Mouse (Mus musculus) MEL (cell line): ENCODE results near the gene Tjp3. TPM values are rescaled to one million over a fixed set of nuclear protein-coding genes. Genes with fewer than 3 reads are reported as not detected.

Source experiments
- DNase-seq: peaks from one replicate; pipeline ENCODE4 v3.0.0; 2011; ENCODE audit warnings: low read depth, low spot score
- H3K27ac ChIP-seq: 2 replicates; pipeline ENCODE4 v1.5.1; 2012; ENCODE audit warnings: low read depth, mild to moderate bottlenecking, control low read depth, low read length, moderate library complexity; ENCODE audit not compliant: control insufficient read depth
- H3K27me3 ChIP-seq, 2 experiments: fragments of 150-350 bp in 1 of 2; sonication (generic) in 1 of 2; 2 replicates each; pipeline ENCODE4 v1.6.1; 2012; ENCODE audit warnings: low read length in 2 of 2, mild to moderate bottlenecking in 2 of 2, improper control_type of control experiment in 1 of 2, moderate library complexity in 1 of 2; ENCODE audit not compliant: insufficient read depth in 2 of 2, control insufficient read depth in 1 of 2
- H3K36me3 ChIP-seq, 2 experiments: 2 replicates each; pipeline ENCODE4 v1.6.1; 2012 to 2014; ENCODE audit warnings: low read length in 2 of 2, improper control_type of control experiment in 1 of 2, inconsistent platforms in 1 of 2, mild to moderate bottlenecking in 1 of 2; ENCODE audit not compliant: insufficient read depth in 2 of 2, control insufficient read depth in 1 of 2
- H3K4me1 ChIP-seq, 2 experiments: fragments of 150-350 bp in 1 of 2; sonication (generic) in 1 of 2; 2 replicates each; pipeline ENCODE4 v1.6.1; 2012; ENCODE audit warnings: low read length in 2 of 2, improper control_type of control experiment in 1 of 2, mild to moderate bottlenecking in 1 of 2; ENCODE audit not compliant: insufficient read depth in 2 of 2, control insufficient read depth in 1 of 2
- H3K4me3 ChIP-seq, 2 experiments: fragments of 150-350 bp in 1 of 2; sonication (generic) in 1 of 2; 2 replicates each; pipeline ENCODE4 v1.5.1; 2012; ENCODE audit warnings: low read depth in 2 of 2, low read length in 2 of 2, mild to moderate bottlenecking in 2 of 2, moderate library complexity in 2 of 2, control low read depth in 1 of 2, improper control_type of control experiment in 1 of 2; ENCODE audit not compliant: control insufficient read depth in 1 of 2, insufficient read depth in 1 of 2
- H3K79me2 ChIP-seq: 2 replicates; pipeline ENCODE4 v1.6.1; 2012; ENCODE audit warnings: mild to moderate bottlenecking, low read length, moderate library complexity; ENCODE audit not compliant: control insufficient read depth, poor library complexity, insufficient read depth
- H3K9ac ChIP-seq: 2 replicates; pipeline ENCODE4 v1.6.1; 2012; ENCODE audit warnings: low read depth, mild to moderate bottlenecking, control low read depth, low read length, moderate library complexity; ENCODE audit not compliant: control insufficient read depth, poor library complexity, severe bottlenecking
- H3K9me3 ChIP-seq: fragments of 150-350 bp; sonication (generic); replicated peaks from 2 replicates; pipeline ENCODE4 v1.6.1; 2012; ENCODE audit warnings: mild to moderate bottlenecking, low read length, improper control_type of control experiment, moderate library complexity; ENCODE audit not compliant: insufficient read depth
- BHLHE40 ChIP-seq: IDR thresholded peaks from 2 replicates; pipeline ENCODE4 v1.6.1; 2012; ENCODE audit warnings: low read depth, mild to moderate bottlenecking, inconsistent platforms, low read length, improper control_type of control experiment, borderline replicate concordance
- CHD1 ChIP-seq: IDR thresholded peaks from 2 replicates; pipeline ENCODE4 v1.6.1; 2012; ENCODE audit warnings: low read depth, mild to moderate bottlenecking, inconsistent platforms, low read length, improper control_type of control experiment
- CHD2 ChIP-seq: IDR thresholded peaks from 2 replicates; pipeline ENCODE4 v1.6.1; 2011; ENCODE audit warnings: low read length, improper control_type of control experiment
- CTCF ChIP-seq, 3 experiments: IDR thresholded peaks in 2 of 3; conservative IDR thresholded peaks in 1 of 3; 2 replicates each; pipeline ENCODE4 v1.5.1; 2011 to 2012; ENCODE audit warnings: low read length in 3 of 3, low read depth in 2 of 3, mild to moderate bottlenecking in 2 of 3, improper control_type of control experiment in 1 of 3, inconsistent platforms in 1 of 3, mixed read lengths in 1 of 3, moderate library complexity in 1 of 3; ENCODE audit not compliant: control insufficient read depth in 1 of 3, insufficient read depth in 1 of 3, poor library complexity in 1 of 3, severe bottlenecking in 1 of 3
- EP300 ChIP-seq, 2 experiments: IDR thresholded peaks; 2 replicates each; pipeline ENCODE4 v1.6.1; 2011; ENCODE audit warnings: improper control_type of control experiment in 2 of 2, low read length in 2 of 2, low read depth in 1 of 2, mild to moderate bottlenecking in 1 of 2
- GATA1 ChIP-seq: IDR thresholded peaks from 2 replicates; pipeline ENCODE4 v1.6.1; 2011; ENCODE audit warnings: low read depth, low read length, improper control_type of control experiment
- HCFC1 ChIP-seq: IDR thresholded peaks from 2 replicates; pipeline ENCODE4 v1.6.1; 2012; ENCODE audit warnings: low read depth, mild to moderate bottlenecking, inconsistent platforms, low read length, improper control_type of control experiment, moderate library complexity
- JUND ChIP-seq: IDR thresholded peaks from 2 replicates; pipeline ENCODE4 v1.6.1; 2011; ENCODE audit warnings: low read depth, mild to moderate bottlenecking, improper control_type of control experiment, low read length
- MAFK ChIP-seq: IDR thresholded peaks from 2 replicates; pipeline ENCODE4 v1.6.1; 2011; ENCODE audit warnings: low read depth, mild to moderate bottlenecking, low read length, improper control_type of control experiment, borderline replicate concordance
- MAX ChIP-seq: IDR thresholded peaks from 2 replicates; pipeline ENCODE4 v1.6.1; 2011; ENCODE audit warnings: low read length, improper control_type of control experiment
- MAZ ChIP-seq: IDR thresholded peaks from 2 replicates; pipeline ENCODE4 v1.6.1; 2012; ENCODE audit warnings: low read depth, mild to moderate bottlenecking, inconsistent platforms, low read length, improper control_type of control experiment
- NELFE ChIP-seq: IDR thresholded peaks from 2 replicates; pipeline ENCODE4 v1.6.1; 2011; ENCODE audit warnings: low read depth, low read length, improper control_type of control experiment
- NRF1 ChIP-seq: IDR thresholded peaks from 2 replicates; pipeline ENCODE4 v1.6.1; 2014; ENCODE audit warnings: low read depth, mild to moderate bottlenecking, inconsistent platforms, low read length, improper control_type of control experiment, moderate library complexity; ENCODE audit not compliant: poor library complexity, insufficient read depth, severe bottlenecking
- POLR2AphosphoS2 ChIP-seq: IDR thresholded peaks from 2 replicates; pipeline ENCODE4 v1.6.1; 2011; ENCODE audit warnings: low read length, improper control_type of control experiment
- POLR2AphosphoS5 ChIP-seq: IDR thresholded peaks from 2 replicates; pipeline ENCODE4 v1.6.1; 2012; ENCODE audit warnings: low read depth, borderline replicate concordance, mild to moderate bottlenecking, inconsistent platforms, low read length, moderate library complexity, mixed read lengths
- RAD21 ChIP-seq: IDR thresholded peaks from 2 replicates; pipeline ENCODE4 v1.6.1; 2011; ENCODE audit warnings: mild to moderate bottlenecking, low read depth, low read length, improper control_type of control experiment
- RCOR1 ChIP-seq: IDR thresholded peaks from 2 replicates; pipeline ENCODE4 v1.6.1; 2012; ENCODE audit warnings: low read depth, mild to moderate bottlenecking, inconsistent platforms, low read length, improper control_type of control experiment
- TBP ChIP-seq: IDR thresholded peaks from 2 replicates; pipeline ENCODE4 v1.8.0; 2011; ENCODE audit warnings: low read depth, low read length, improper control_type of control experiment
- TCF12 ChIP-seq: IDR thresholded peaks from 2 replicates; pipeline ENCODE4 v1.6.1; 2014; ENCODE audit warnings: low read depth, mild to moderate bottlenecking, inconsistent platforms, low read length, improper control_type of control experiment, moderate library complexity
- UBTF ChIP-seq: IDR thresholded peaks from 2 replicates; pipeline ENCODE4 v1.6.1; 2012; ENCODE audit warnings: low read depth, mild to moderate bottlenecking, inconsistent platforms, low read length, improper control_type of control experiment, moderate library complexity, borderline replicate concordance; ENCODE audit not compliant: insufficient read depth
- USF1 ChIP-seq: IDR thresholded peaks from 2 replicates; pipeline ENCODE4 v1.6.1; 2014; ENCODE audit warnings: low read depth, mild to moderate bottlenecking, inconsistent platforms, low read length, improper control_type of control experiment, moderate library complexity
- ZC3H11A ChIP-seq: IDR thresholded peaks from 2 replicates; pipeline ENCODE4 v1.6.1; 2012; ENCODE audit warnings: low read depth, mild to moderate bottlenecking, inconsistent platforms, low read length, improper control_type of control experiment
- ZMIZ1 ChIP-seq: IDR thresholded peaks from 2 replicates; pipeline ENCODE4 v1.6.1; 2012; ENCODE audit warnings: low read depth, mild to moderate bottlenecking, inconsistent platforms, low read length, improper control_type of control experiment, moderate library complexity
- ZNF384 ChIP-seq: IDR thresholded peaks from 2 replicates; pipeline ENCODE4 v1.6.1; 2012; ENCODE audit warnings: low read depth, mild to moderate bottlenecking, inconsistent platforms, low read length, improper control_type of control experiment
- polyA plus RNA-seq, 2 experiments: library from polyadenylated mRNA; stranded (reverse) in 1 of 2; unstranded in 1 of 2; fragments of >175 nt in 1 of 2; fragments of >200 nt in 1 of 2; gene quantifications; 2 replicates each; pipeline versions ENCODE4 v1.2.1 to v1.2.4; 2012; ENCODE audit warnings: low replicate concordance in 2 of 2, low read depth in 1 of 2; ENCODE audit not compliant: insufficient read length in 2 of 2, insufficient read depth in 1 of 2, missing spikeins in 1 of 2
- total RNA-seq: library from RNA; depleted of rRNA; stranded (reverse); fragments of 300-350 nt; gene quantifications from 2 replicates; pipeline ENCODE4 v1.2.3, GENCODE M21; 2012

The Tjp3 gene
- total and polyA plus RNA-seq, 3 experiments = 2.9 to 4.9 TPM; not detected in 1

GRCm38 (mm10) chr10:81273842-81274241, 17.5 kb downstream of the Tjp3 start:
- H3K79me2 ChIP-seq = peaks cover under 1% of the 10 kb centered on the region
- H3K9me3 ChIP-seq = no peaks in the 10 kb centered on the region
- H3K4me3 ChIP-seq = no peak overlapping the region
- TF ChIP-seq NELFE = no peak
- no peak for TF ChIP-seq CTCF (IDR thresholded peaks at IDR 0.05 in 2 of 3, conservative IDR thresholded peaks at IDR 0.05 in 1 of 3; ENCODE audit: control insufficient read depth in 1 of 3, insufficient read depth in 1 of 3, low read depth in 2 of 3, low read length in 3 of 3, poor library complexity in 1 of 3, severe bottlenecking in 1 of 3)
- no peak for TF ChIP-seq TCF12
- TF ChIP-seq BHLHE40 = no peak
- TF ChIP-seq MAFK = no peak
- TF ChIP-seq USF1 = no peak
- no peak for TF ChIP-seq MAX
- no peak for TF ChIP-seq GATA1
- no peak for TF ChIP-seq NRF1
- no peak for TF ChIP-seq POLR2AphosphoS5
- TF ChIP-seq ZNF384 = no peak
- H3K27ac ChIP-seq = no peak overlapping the region
- peaks cover 0 to 3% of the 10 kb centered on the region in 2 experiments; a peak in 1 of 4 replicates for H3K4me1 ChIP-seq
- H3K36me3 ChIP-seq = peaks cover 0 to 2% of the 10 kb centered on the region in 2 experiments; a peak in 2 of 4 replicates
- no peak overlapping the region for H3K9ac ChIP-seq
- H3K27me3 ChIP-seq = no peaks in the 10 kb centered on the region
- DNase-seq = no peak

GRCm38 (mm10) chr10:81272356-81272755, 19.0 kb downstream of the Tjp3 start:
- Histone ChIP-seq H3K79me2 (peaks cover 8% of the 10 kb centered on the region), H3K9me3 (no peaks in the 10 kb centered on the region), H3K9ac (no peak overlapping the region), H3K36me3 (peaks cover 0 to 2% of the 10 kb centered on the region in 2 experiments; a peak in 2 of 4 replicates), H3K27me3 (no peaks in the 10 kb centered on the region), H3K27ac (no peak overlapping the region), H3K4me3 (no peak overlapping the region)
- DNase-seq = no peak
- no peak for TF ChIP-seq CHD1
- TF ChIP-seq GATA1 = no peak
- no peak for TF ChIP-seq CHD2
- no peak for TF ChIP-seq ZNF384
- TF ChIP-seq POLR2AphosphoS2 = no peak
- TF ChIP-seq JUND = no peak
- TF ChIP-seq HCFC1 = no peak
- no peak for TF ChIP-seq MAX
- TF ChIP-seq ZMIZ1 = no peak
- TF ChIP-seq EP300 (IDR thresholded peaks at IDR 0.05; ENCODE audit: low read depth in 1 of 2, low read length in 2 of 2) = no peak
- TF ChIP-seq RCOR1 = no peak
- TF ChIP-seq UBTF = no peak
- no peak for TF ChIP-seq ZC3H11A
- TF ChIP-seq TBP = no peak
- no peak for TF ChIP-seq MAZ
- TF ChIP-seq RAD21 = no peak
- TF ChIP-seq, all 39 proteins: peak for 0
- peaks cover 2 to 9% of the 10 kb centered on the region in 2 experiments; a peak in 2 of 4 replicates for H3K4me1 ChIP-seq
